Mouse (Mus musculus): ENCODE measurements around the gene Thy1.

- TF ChIP-seq USF1 (IDR thresholded peaks at IDR 0.05; ENCODE audit: low read depth) (no peak), POLR2AphosphoS2 (IDR thresholded peaks at IDR 0.05; ENCODE audit: insufficient read length, low read depth) (no peak), POLR2A (IDR thresholded peaks at IDR 0.05; ENCODE audit: insufficient read length, low read depth) (no peak), MAX (IDR thresholded peaks at IDR 0.05; ENCODE audit: low read depth) (no peak), CEBPB (IDR thresholded peaks at IDR 0.05; ENCODE audit: insufficient read depth, poor library complexity, severe bottlenecking) (no peak), MYOG (IDR thresholded peaks at IDR 0.05; ENCODE audit: control insufficient read depth in 1 of 3, insufficient read depth in 1 of 3, insufficient read length in 2 of 3, low read depth in 2 of 3) (peak in 2 of 3 experiments; percentile 14 to 29), REST (IDR thresholded peaks at IDR 0.05; ENCODE audit: insufficient read depth, insufficient read length) (no peak), E2F4 (IDR thresholded peaks at IDR 0.05; ENCODE audit: insufficient read depth) (no peak)
These were observed 40.4 kb downstream of the Thy1 start for GRCm38 (mm10) chr9:44083392-44084121.
